Mouse (Mus musculus) small intestine, adult 2 months (tissue): ENCODE measurements around the gene Lman1l. TPM values are rescaled to one million over a fixed set of nuclear protein-coding genes. Genes with fewer than 3 reads are reported as not detected.

Experiments used
- H3K27ac ChIP-seq: fragments of 200-500 bp; 2 replicates; pipeline ENCODE4 v1.5.1; 2012; ENCODE audit warnings: low read depth, low read length, control low read depth, inconsistent platforms; ENCODE audit not compliant: insufficient read depth
- H3K27me3 ChIP-seq: fragments of 200-500 bp; 2 replicates; pipeline ENCODE4 v1.6.1; 2012; ENCODE audit warnings: mild to moderate bottlenecking, moderate library complexity, low read length, inconsistent platforms; ENCODE audit not compliant: control insufficient read depth, insufficient read depth
- H3K36me3 ChIP-seq: fragments of 200-500 bp; 2 replicates; pipeline ENCODE4 v1.6.1; 2012; ENCODE audit warnings: mild to moderate bottlenecking, low read length, control low read depth, inconsistent platforms; ENCODE audit not compliant: control insufficient read depth, insufficient read depth
- H3K4me1 ChIP-seq: fragments of 200-500 bp; 2 replicates; pipeline ENCODE4 v1.6.1; 2012; ENCODE audit warnings: low read length, inconsistent platforms, mixed read lengths; ENCODE audit not compliant: control insufficient read depth, insufficient read depth, insufficient read length
- H3K4me3 ChIP-seq: fragments of 200-500 bp; 2 replicates; pipeline ENCODE4 v1.5.1; 2012; ENCODE audit warnings: low read depth, mild to moderate bottlenecking, control low read depth, inconsistent platforms, low read length, moderate library complexity
- CTCF ChIP-seq: fragments of 200-500 bp; IDR thresholded peaks from 2 replicates; pipeline ENCODE4 v1.5.1; 2012; ENCODE audit warnings: low read depth, mild to moderate bottlenecking, control low read depth, inconsistent platforms, low read length, moderate library complexity, mixed read lengths; ENCODE audit not compliant: insufficient replicate concordance, insufficient read length; ENCODE audit errors: extremely low read depth
- POLR2A ChIP-seq: fragments of 200-500 bp; IDR thresholded peaks from 2 replicates; pipeline ENCODE4 v1.6.1; 2012; ENCODE audit warnings: low read depth, mild to moderate bottlenecking, control low read depth, inconsistent platforms, low read length, moderate library complexity
- WGBS: fragments of 180-500 bp; shearing (Covaris S2); methylation state at CpG from one replicate; pipeline ENCODE4 v1.1.7; 2018; 5-methylcytosine and 5-hydroxymethylcytosine counted together
- polyA plus RNA-seq: library from polyadenylated mRNA; depleted of rRNA; stranded (reverse); fragments of >200 nt; gene quantifications from 2 replicates; pipeline ENCODE4 v1.2.3, GENCODE M21; 2012

Gene Lman1l
- polyA plus RNA-seq, 1 experiment = not detected

- H3K27me3 ChIP-seq = no peaks in the 10 kb centered on the region
- no peak overlapping the region for H3K27ac ChIP-seq
- WGBS = 22% methylated on average over 6 of the region's 6 CpGs
- no peak for TF ChIP-seq CTCF
- TF ChIP-seq POLR2A = no peak
- no peaks in the 10 kb centered on the region for H3K36me3 ChIP-seq
- H3K4me1 ChIP-seq = peaks cover 7% of the 10 kb centered on the region
- H3K4me3 ChIP-seq = no peak overlapping the region
Measured at GRCm38 (mm10) chr9:57660501-57660900, 39.9 kb upstream of the Lman1l start.

- no peak overlapping the region for H3K27ac ChIP-seq
- TF ChIP-seq POLR2A (no peak), CTCF (peak; percentile 84; the same call in 1 of the 2 replicates)
- H3K36me3 ChIP-seq = no peaks in the 10 kb centered on the region
- WGBS = 23% methylated on average over 4 of the region's 4 CpGs
- H3K27me3 ChIP-seq = no peaks in the 10 kb centered on the region
- H3K4me3 ChIP-seq = no peak overlapping the region
- peaks cover 7% of the 10 kb centered on the region for H3K4me1 ChIP-seq
Measured at GRCm38 (mm10) chr9:57659774-57660173, 39.2 kb upstream of the Lman1l start.

- Histone ChIP-seq H3K36me3 (no peaks in the 10 kb centered on the region), H3K4me3 (no peak overlapping the region), H3K27me3 (no peaks in the 10 kb centered on the region), H3K27ac (no peak overlapping the region), H3K4me1 (peaks cover 4% of the 10 kb centered on the region; the same call in 1 of the 2 replicates)
- no peak for TF ChIP-seq POLR2A
- TF ChIP-seq CTCF = no peak
- WGBS = 84% methylated on average over 4 of the region's 4 CpGs
Measured at GRCm38 (mm10) chr9:57658970-57659369, 38.4 kb upstream of the Lman1l start.

GRCm38 (mm10) chr9:57657843-57658242, 37.3 kb upstream of the Lman1l start:
- H3K27ac ChIP-seq = no peak overlapping the region
- no peaks in the 10 kb centered on the region for H3K36me3 ChIP-seq
- H3K4me3 ChIP-seq = no peak overlapping the region
- TF ChIP-seq POLR2A (no peak), CTCF (no peak)
- H3K4me1 ChIP-seq = peaks cover 4% of the 10 kb centered on the region; the same call in 1 of the 2 replicates
- WGBS = 52% methylated on average over 4 of the region's 4 CpGs
- no peaks in the 10 kb centered on the region for H3K27me3 ChIP-seq

DNA sequence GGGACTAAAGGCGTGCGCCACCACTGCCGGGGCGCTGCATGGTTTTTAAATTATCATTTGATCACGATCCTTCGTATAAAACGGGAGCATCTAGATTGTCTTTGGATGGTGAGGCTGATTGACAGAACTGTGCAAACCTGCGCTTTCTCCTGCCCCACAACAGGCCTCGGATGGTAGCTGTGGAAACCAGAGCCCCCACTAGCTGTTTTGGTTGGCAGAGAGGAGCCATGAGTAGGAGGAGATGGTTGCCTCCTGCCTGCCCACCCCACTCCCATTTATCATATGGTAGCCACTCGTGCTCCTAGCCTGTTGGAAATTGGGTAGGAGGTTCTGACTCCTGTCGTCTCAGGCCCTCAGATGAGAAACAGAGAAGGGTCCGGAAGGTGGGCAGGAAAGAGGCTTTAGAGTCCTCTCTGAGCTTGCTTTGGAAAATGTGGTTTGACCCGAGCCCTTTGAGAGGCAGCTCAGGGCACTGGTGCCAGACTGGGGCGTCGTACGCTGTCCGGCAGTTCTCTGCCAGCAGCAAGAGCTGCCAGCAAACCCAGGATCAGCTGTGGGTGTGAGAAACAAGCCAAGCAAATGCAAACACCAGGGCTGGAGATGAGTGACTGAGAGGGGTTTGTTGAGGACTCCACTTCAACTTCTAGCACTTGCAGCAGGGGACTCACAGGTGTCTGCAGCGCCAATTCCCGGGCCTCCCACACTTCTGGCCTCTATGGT, 36.2 kb upstream of the Lman1l start:
- no peak for TF ChIP-seq CTCF
- TF ChIP-seq POLR2A = no peak
- Histone ChIP-seq H3K4me1 (peaks cover 4% of the 10 kb centered on the region; the same call in 1 of the 2 replicates), H3K27me3 (no peaks in the 10 kb centered on the region), H3K4me3 (no peak overlapping the region), H3K27ac (no peak overlapping the region), H3K36me3 (no peaks in the 10 kb centered on the region)
- WGBS = 91% methylated on average over 19 of the region's 19 CpGs

DNA sequence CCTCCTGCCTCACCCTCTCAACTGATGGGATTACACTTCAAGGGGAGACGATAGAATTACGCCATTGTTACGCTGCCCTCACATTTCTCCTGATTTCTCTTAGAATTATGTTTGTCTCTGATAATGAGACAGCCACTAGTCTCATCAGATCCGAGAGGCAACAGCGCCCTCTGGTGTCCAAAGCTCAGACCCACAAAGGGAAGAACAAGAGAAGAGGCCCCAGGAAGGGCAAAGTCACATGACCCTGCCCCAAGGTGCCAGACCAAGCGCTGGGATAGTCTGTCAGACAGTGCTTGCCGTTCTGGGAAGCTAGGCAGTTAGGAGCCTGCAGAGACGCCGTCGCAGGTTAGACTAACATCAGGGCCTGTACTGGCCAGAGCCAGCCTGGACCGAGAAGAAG, 35.2 kb upstream of the Lman1l start:
- TF ChIP-seq CTCF (peak; percentile 97; the same call in 1 of the 2 replicates), POLR2A (no peak)
- Histone ChIP-seq H3K4me3 (no peak overlapping the region), H3K27me3 (no peaks in the 10 kb centered on the region), H3K36me3 (no peaks in the 10 kb centered on the region), H3K27ac (no peak overlapping the region), H3K4me1 (peaks cover 4% of the 10 kb centered on the region; the same call in 1 of the 2 replicates)
- 3% methylated on average over 11 of the region's 11 CpGs for WGBS

- Histone ChIP-seq H3K4me3 (no peak overlapping the region), H3K27me3 (no peaks in the 10 kb centered on the region), H3K27ac (no peak overlapping the region), H3K4me1 (peaks cover 2% of the 10 kb centered on the region; the same call in 1 of the 2 replicates), H3K36me3 (no peaks in the 10 kb centered on the region)
- WGBS = 95% methylated on average over 1 of the region's 1 CpGs
- TF ChIP-seq CTCF (no peak), POLR2A (no peak)
Measured at GRCm38 (mm10) chr9:57654966-57655365, 34.4 kb upstream of the Lman1l start.
